Mouse (Mus musculus): Measurements from ENCODE around the gene Hdac11. TPM values are rescaled to one million over a fixed set of nuclear protein-coding genes. Genes with fewer than 3 reads are reported as not detected.

Hdac11 gene
- polyA plus RNA-seq, 1 experiment from 2014 or later: 9.0 TPM

DNA sequence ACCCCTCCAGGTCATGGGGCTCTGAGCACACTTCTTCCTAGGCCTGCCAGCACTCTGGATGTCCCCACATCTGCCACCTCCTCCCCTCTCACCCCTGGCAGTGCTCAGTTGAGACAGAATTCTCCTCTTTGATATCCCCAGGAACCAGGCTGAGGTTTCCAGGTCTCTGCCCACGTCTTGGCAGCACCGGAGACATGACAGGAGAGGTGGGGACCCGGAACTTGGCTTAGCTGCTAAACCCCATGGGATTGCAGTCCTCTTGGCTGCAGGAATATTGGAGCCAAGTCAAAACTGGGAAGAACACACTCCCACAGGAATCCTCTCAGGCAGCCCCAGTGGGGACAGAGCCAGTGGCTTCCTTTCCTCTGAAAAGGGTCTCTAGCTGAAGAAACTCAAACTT is 31.4 kb downstream of the Hdac11 start:
- Histone ChIP-seq H3K9ac (ENCODE audit: low read depth, low read length) (no peak overlapping the region), H3K4me1 (ENCODE audit: control insufficient read depth, insufficient read depth, low read length) (no peaks in the 10 kb centered on the region), H3K36me3 (ENCODE audit: control insufficient read depth, insufficient read depth, low read length) (no peaks in the 10 kb centered on the region), H3K9me3 (ENCODE audit: control insufficient read depth, low read length) (no peaks in the 10 kb centered on the region), H3K27ac (ENCODE audit: low read length) (no peak overlapping the region), H3K4me3 (ENCODE audit: low read length) (no peak overlapping the region), H3K27me3 (replicated peaks; ENCODE audit: control insufficient read depth, insufficient read depth, low read length) (no peaks in the 10 kb centered on the region), H3K4me2 (ENCODE audit: low read depth, low read length) (no peak overlapping the region)
- no peak for ATAC-seq
- 63% methylated on average over 3 of the region's 3 CpGs for WGBS

DNA sequence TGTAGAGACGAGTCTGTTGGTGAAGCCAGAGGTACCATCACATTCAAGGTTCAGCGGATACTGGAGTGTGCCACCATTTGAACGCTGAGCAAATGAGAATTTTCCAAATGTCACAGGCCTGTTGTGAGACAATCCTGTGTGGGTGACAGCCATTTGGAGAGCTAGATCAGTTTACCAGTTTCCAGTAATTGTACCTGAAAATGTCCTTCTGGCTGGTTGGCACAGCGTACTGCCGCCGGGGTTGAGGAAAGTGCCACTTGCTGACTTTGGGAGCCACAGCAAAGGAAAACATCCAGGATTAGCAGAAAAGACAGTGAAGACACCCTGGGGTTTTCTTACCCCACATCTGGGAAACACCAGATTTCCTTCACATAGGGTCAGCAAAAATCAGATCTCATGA is 33.5 kb downstream of the Hdac11 start:
- H3K4me3 ChIP-seq (ENCODE audit: low read length): no peak overlapping the region
- ATAC-seq: no peak
- H3K27ac ChIP-seq (ENCODE audit: low read length): no peak overlapping the region
- no peaks in the 10 kb centered on the region for H3K9me3 ChIP-seq (ENCODE audit: control insufficient read depth, low read length)
- 89% methylated on average over 6 of the region's 6 CpGs for WGBS
- no peaks in the 10 kb centered on the region for H3K36me3 ChIP-seq (ENCODE audit: control insufficient read depth, insufficient read depth, low read length)
- H3K4me2 ChIP-seq (ENCODE audit: low read depth, low read length): no peak overlapping the region
- no peaks in the 10 kb centered on the region for H3K27me3 ChIP-seq (replicated peaks; ENCODE audit: control insufficient read depth, insufficient read depth, low read length)
- no peak overlapping the region for H3K9ac ChIP-seq (ENCODE audit: low read depth, low read length)
- no peaks in the 10 kb centered on the region for H3K4me1 ChIP-seq (ENCODE audit: control insufficient read depth, insufficient read depth, low read length)

DNA sequence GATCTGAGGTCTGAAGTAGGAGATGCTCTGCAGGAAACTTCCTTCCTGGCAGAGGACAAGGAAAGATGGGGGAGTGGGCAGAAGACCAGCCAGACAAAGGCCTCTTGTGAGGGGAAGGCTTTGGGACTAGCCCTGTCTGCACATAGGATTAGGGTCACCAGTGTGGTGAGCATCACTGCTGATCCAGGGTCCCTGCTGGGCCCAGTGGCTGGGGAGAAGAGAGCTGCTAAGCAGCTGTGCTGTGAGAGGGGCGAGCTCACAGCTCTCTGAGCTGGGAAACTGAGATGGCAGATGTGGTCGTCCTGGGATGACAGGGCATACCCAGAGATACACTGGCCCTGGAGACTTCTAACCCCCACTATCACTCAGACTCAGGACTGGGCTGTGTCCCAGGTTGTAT is 35.0 kb downstream of the Hdac11 start:
- no peak overlapping the region for H3K9ac ChIP-seq (ENCODE audit: low read depth, low read length)
- H3K4me1 ChIP-seq (ENCODE audit: control insufficient read depth, insufficient read depth, low read length): no peaks in the 10 kb centered on the region
- H3K4me2 ChIP-seq (ENCODE audit: low read depth, low read length): no peak overlapping the region
- WGBS: 62% methylated on average over 2 of the region's 2 CpGs
- ATAC-seq: no peak
- H3K36me3 ChIP-seq (ENCODE audit: control insufficient read depth, insufficient read depth, low read length): no peaks in the 10 kb centered on the region
- H3K27ac ChIP-seq (ENCODE audit: low read length): no peak overlapping the region
- no peaks in the 10 kb centered on the region for H3K27me3 ChIP-seq (replicated peaks; ENCODE audit: control insufficient read depth, insufficient read depth, low read length)
- H3K9me3 ChIP-seq (ENCODE audit: control insufficient read depth, low read length): no peaks in the 10 kb centered on the region
- H3K4me3 ChIP-seq (ENCODE audit: low read length): no peak overlapping the region

DNA sequence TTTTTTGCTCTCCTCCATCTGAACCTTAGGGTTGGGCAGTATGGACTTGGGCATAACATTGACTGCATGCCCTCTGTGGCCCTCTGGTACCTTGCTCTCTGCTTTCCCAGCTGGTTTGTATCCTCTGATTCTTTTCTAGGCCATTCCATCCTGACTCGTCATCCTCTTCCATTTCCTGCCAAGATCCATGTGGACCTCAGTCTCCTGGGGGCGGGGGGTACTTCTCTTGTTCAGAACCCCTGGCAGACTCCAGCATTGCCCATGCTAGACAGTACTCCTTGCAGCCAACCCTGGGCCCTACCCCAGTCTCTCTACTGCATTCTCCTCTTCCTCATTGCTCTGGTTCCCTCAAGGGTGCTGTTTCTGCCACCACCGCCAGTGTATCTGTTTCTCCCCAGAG is 36.0 kb downstream of the Hdac11 start:
- H3K36me3 ChIP-seq (ENCODE audit: control insufficient read depth, insufficient read depth, low read length): no peaks in the 10 kb centered on the region
- no peak overlapping the region for H3K4me3 ChIP-seq (ENCODE audit: low read length)
- H3K27me3 ChIP-seq (replicated peaks; ENCODE audit: control insufficient read depth, insufficient read depth, low read length): no peaks in the 10 kb centered on the region
- no peak overlapping the region for H3K4me2 ChIP-seq (ENCODE audit: low read depth, low read length)
- ATAC-seq: no peak
- H3K9me3 ChIP-seq (ENCODE audit: control insufficient read depth, low read length): no peaks in the 10 kb centered on the region
- H3K27ac ChIP-seq (ENCODE audit: low read length): no peak overlapping the region
- H3K9ac ChIP-seq (ENCODE audit: low read depth, low read length): no peak overlapping the region
- H3K4me1 ChIP-seq (ENCODE audit: control insufficient read depth, insufficient read depth, low read length): no peaks in the 10 kb centered on the region
- 80% methylated on average over 3 of the region's 3 CpGs for WGBS

DNA sequence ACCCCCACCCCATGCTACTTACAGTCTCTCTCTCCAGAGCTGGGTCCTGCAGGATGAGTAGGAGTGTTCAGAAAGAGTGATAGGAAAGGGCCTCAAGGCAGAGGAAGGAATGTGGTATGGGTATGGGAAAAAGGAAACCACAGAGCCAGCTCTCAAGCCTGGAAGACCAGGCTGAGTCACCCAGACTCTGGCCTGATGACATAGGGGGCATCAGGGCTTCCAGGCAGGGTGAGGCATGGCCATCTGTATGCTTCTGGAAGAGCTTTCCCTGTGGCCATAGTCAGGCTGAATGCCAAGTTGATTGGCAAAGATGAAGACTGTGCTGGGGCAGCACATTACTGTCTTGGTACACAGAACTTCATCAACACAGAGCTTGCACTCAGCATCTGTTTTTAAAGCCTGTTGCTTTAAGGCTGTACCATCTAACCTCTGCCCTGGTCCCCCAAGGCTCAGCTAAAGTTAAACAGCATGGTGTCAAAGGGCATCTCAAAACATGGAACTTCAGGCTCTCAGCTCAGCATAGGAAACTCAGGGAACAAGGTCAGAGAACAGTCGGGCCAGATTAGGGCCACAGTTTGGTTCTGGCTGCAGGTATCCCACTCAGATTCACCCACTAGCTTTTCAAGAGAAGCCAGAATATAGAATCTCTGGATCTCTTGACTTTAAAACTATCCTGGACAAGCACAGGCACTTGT is 36.5 kb downstream of the Hdac11 start:
- Histone ChIP-seq H3K27me3 (replicated peaks; ENCODE audit: control insufficient read depth, insufficient read depth, low read length) (no peaks in the 10 kb centered on the region), H3K9ac (ENCODE audit: low read depth, low read length) (no peak overlapping the region), H3K4me3 (ENCODE audit: low read length) (no peak overlapping the region), H3K9me3 (ENCODE audit: control insufficient read depth, low read length) (no peaks in the 10 kb centered on the region), H3K4me2 (ENCODE audit: low read depth, low read length) (no peak overlapping the region), H3K4me1 (ENCODE audit: control insufficient read depth, insufficient read depth, low read length) (no peaks in the 10 kb centered on the region), H3K27ac (ENCODE audit: low read length) (no peak overlapping the region), H3K36me3 (ENCODE audit: control insufficient read depth, insufficient read depth, low read length) (no peaks in the 10 kb centered on the region)
- WGBS: 38% methylated on average over 1 of the region's 1 CpGs
- no peak for ATAC-seq

DNA sequence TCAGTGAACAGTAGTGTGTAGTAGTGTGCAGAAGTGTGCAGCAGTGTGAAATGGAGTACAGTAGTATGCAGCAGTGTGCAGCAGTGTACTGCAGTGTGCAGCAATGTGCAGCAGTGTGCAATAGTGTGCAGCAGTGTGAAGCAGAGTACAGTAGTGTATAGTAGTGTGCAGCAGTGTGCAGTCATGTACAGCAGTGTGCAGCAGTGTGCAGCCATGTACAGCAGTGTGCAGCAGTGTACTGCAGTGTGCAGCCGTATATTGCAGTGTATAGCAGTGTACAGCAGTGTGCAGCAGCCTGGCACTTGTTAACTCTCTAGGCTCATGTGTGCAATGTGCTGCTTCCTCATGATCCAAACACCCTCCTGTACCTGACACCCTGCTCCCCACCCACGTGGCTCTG is 42.0 kb downstream of the Hdac11 start:
- Histone ChIP-seq H3K27ac (ENCODE audit: low read length) (no peak overlapping the region), H3K27me3 (replicated peaks; ENCODE audit: control insufficient read depth, insufficient read depth, low read length) (no peaks in the 10 kb centered on the region), H3K4me3 (ENCODE audit: low read length) (no peak overlapping the region), H3K36me3 (ENCODE audit: control insufficient read depth, insufficient read depth, low read length) (no peaks in the 10 kb centered on the region), H3K4me1 (ENCODE audit: control insufficient read depth, insufficient read depth, low read length) (peaks cover 2% of the 10 kb centered on the region; the same call in 1 of the 2 replicates), H3K9me3 (ENCODE audit: control insufficient read depth, low read length) (no peaks in the 10 kb centered on the region), H3K9ac (ENCODE audit: low read depth, low read length) (no peak overlapping the region), H3K4me2 (ENCODE audit: low read depth, low read length) (no peak overlapping the region)
- ATAC-seq: no peak
- WGBS: 45% methylated on average over 2 of the region's 2 CpGs

DNA sequence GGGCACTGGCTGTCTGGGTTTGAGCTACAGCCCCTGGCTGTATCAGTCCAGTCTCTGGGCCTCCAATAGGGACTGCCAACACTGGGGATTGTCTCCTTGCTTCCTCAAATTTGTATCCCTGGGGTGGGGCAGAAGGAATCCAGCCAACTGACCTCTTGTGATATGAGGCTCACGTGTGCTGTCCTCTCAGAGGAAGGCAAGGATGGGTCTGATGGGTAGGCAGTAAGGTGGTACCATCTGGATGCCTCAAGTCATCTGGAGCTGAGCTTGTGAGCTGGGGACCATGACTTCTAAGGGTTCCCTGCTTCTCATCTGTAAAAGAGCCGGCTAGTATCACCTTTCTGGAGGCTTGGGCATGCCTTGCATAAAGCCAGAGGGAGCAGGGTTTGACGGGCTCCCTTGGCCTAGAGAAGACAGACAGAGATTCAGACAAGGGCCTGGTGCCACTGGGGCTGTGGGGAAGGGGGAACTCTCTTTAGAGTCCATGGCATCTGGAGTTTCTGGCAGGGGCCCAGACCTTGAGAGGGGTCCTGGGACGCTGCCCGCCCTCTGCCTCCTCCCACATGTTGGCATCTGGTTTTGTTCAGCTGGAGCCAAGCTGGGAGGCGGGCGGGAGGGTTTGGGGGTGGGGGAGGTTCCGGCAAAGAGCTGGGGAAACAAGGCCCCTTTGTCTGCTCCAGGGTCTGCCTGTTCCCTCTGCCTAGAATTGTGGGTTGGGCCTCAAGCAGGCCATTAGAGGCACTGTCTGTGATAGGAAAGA is 44.1 kb downstream of the Hdac11 start:
- WGBS: 35% methylated on average over 8 of the region's 8 CpGs
- no peaks in the 10 kb centered on the region for H3K27me3 ChIP-seq (replicated peaks; ENCODE audit: control insufficient read depth, insufficient read depth, low read length)
- peak; percentile 55; the same call in 1 of the 2 replicates for ATAC-seq

DNA sequence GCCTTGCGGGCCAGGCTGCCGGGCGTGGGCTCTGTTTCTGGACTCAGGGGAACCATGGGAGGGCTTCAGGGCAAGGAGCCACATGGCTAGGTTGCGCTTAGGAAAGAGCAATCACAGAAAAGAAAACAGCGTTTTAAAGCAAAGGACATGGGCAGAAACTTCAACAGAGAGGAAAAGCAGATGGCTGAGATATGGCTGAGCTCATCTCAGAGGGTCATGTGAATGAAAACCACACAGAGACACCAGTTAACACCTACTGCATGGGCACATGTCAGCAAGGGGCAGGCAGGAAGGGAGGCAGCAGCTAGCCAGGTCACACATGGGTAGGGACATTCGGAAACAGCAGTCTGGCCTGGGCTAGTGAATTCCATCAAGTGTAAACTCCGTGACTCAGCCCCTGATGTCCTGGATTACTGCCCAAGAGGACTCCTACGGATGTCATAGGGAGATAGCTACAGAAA is 45.4 kb downstream of the Hdac11 start:
- Histone ChIP-seq H3K27me3 (replicated peaks; ENCODE audit: control insufficient read depth, insufficient read depth, low read length) (no peaks in the 10 kb centered on the region), H3K4me1 (ENCODE audit: control insufficient read depth, insufficient read depth, low read length) (peaks cover 2% of the 10 kb centered on the region; the same call in 1 of the 2 replicates), H3K36me3 (ENCODE audit: control insufficient read depth, insufficient read depth, low read length) (no peaks in the 10 kb centered on the region), H3K4me3 (ENCODE audit: low read length) (no peak overlapping the region), H3K27ac (ENCODE audit: low read length) (no peak overlapping the region), H3K9me3 (ENCODE audit: control insufficient read depth, low read length) (no peaks in the 10 kb centered on the region), H3K9ac (ENCODE audit: low read depth, low read length) (no peak overlapping the region), H3K4me2 (ENCODE audit: low read depth, low read length) (no peak overlapping the region)
- ATAC-seq: no peak
- WGBS: 76% methylated on average over 8 of the region's 8 CpGs

More for the DNA sequence above, 44.1 kb downstream of the Hdac11 start:
- Histone ChIP-seq H3K4me1 (ENCODE audit: control insufficient read depth, insufficient read depth, low read length) (peaks cover 2% of the 10 kb centered on the region; the same call in 1 of the 2 replicates), H3K4me3 (ENCODE audit: low read length) (no peak overlapping the region), H3K36me3 (ENCODE audit: control insufficient read depth, insufficient read depth, low read length) (no peaks in the 10 kb centered on the region), H3K27ac (ENCODE audit: low read length) (no peak overlapping the region; the same call in 1 of the 2 replicates), H3K4me2 (ENCODE audit: low read depth, low read length) (no peak overlapping the region), H3K9ac (ENCODE audit: low read depth, low read length) (no peak overlapping the region), H3K9me3 (ENCODE audit: control insufficient read depth, low read length) (no peaks in the 10 kb centered on the region)

DNA sequence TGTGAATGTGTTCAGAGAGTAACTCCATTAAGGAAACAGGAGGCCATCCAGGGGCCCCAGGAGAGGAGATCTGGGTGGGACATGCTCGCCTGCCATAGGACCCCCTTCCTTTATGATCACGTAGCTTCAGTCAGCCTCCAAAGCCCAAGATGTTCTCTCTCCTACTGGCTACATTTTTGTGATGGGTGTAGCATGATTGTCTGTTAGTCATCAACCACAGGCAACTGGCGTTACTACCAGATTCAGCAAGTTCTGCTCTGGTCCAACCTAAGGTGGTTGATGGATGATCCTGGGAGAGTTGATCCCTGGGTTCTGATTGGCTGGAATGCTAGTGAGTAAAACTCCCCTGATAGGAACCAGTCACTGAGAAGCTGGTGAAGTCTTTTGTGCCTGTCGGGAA is 46.1 kb downstream of the Hdac11 start:
- 64% methylated on average over 4 of the region's 4 CpGs for WGBS
- no peaks in the 10 kb centered on the region for H3K27me3 ChIP-seq (replicated peaks; ENCODE audit: control insufficient read depth, insufficient read depth, low read length)
- ATAC-seq: no peak
- no peak overlapping the region for H3K27ac ChIP-seq (ENCODE audit: low read length)
- no peak overlapping the region for H3K4me3 ChIP-seq (ENCODE audit: low read length)
- no peaks in the 10 kb centered on the region for H3K9me3 ChIP-seq (ENCODE audit: control insufficient read depth, low read length)
- no peaks in the 10 kb centered on the region for H3K36me3 ChIP-seq (ENCODE audit: control insufficient read depth, insufficient read depth, low read length)
- H3K4me1 ChIP-seq (ENCODE audit: control insufficient read depth, insufficient read depth, low read length): peaks cover 2% of the 10 kb centered on the region; the same call in 1 of the 2 replicates
- H3K9ac ChIP-seq (ENCODE audit: low read depth, low read length): no peak overlapping the region
- H3K4me2 ChIP-seq (ENCODE audit: low read depth, low read length): no peak overlapping the region
